Mouse (Mus musculus) hindbrain, embryonic 12.5 days (tissue): Measurements from ENCODE around the gene Timm10. TPM values are rescaled to one million over a fixed set of nuclear protein-coding genes. Genes with fewer than 3 reads are reported as not detected.

Experiments used
- ATAC-seq: fragments of 200-750 bp; cut with Nextera tagmentation; 2 replicates; pipeline ENCODE4 v1.8.0; 2017; ENCODE audit warnings: moderate TSS enrichment; ENCODE audit not compliant: low FRiP score
- H3K27ac ChIP-seq: fragments of 300-500 bp; sonication (generic); 2 replicates; pipeline ENCODE4 v1.5.1; 2016; ENCODE audit warnings: mild to moderate bottlenecking
- H3K27me3 ChIP-seq: fragments of 300-500 bp; sonication (generic); 2 replicates; pipeline ENCODE4 v1.6.1; 2016; ENCODE audit warnings: mild to moderate bottlenecking
- H3K36me3 ChIP-seq: fragments of 300-500 bp; sonication (generic); 2 replicates; pipeline ENCODE4 v1.6.1; 2016; ENCODE audit warnings: mild to moderate bottlenecking
- H3K4me1 ChIP-seq: fragments of 300-500 bp; sonication (generic); 2 replicates; pipeline ENCODE4 v1.6.1; 2016
- H3K4me2 ChIP-seq: fragments of 300-500 bp; sonication (generic); replicated peaks from 2 replicates; pipeline ENCODE4 v1.6.1; 2016; ENCODE audit warnings: mild to moderate bottlenecking
- H3K4me3 ChIP-seq: fragments of 300-500 bp; sonication (generic); 2 replicates; pipeline ENCODE4 v1.5.1; 2016; ENCODE audit warnings: mild to moderate bottlenecking
- H3K9ac ChIP-seq: fragments of 300-500 bp; sonication (generic); 2 replicates; pipeline ENCODE4 v1.6.1; 2016; ENCODE audit warnings: mild to moderate bottlenecking, moderate library complexity
- H3K9me3 ChIP-seq: fragments of 300-500 bp; sonication (generic); replicated peaks from 2 replicates; pipeline ENCODE4 v1.6.1; 2016; ENCODE audit warnings: mild to moderate bottlenecking
- WGBS: fragments of 180-500 bp; shearing (Covaris S2); methylation state at CpG from one replicate; pipeline ENCODE4 v1.1.7; 2016; 5-methylcytosine and 5-hydroxymethylcytosine counted together
- polyA plus RNA-seq: library from polyadenylated mRNA; unstranded; fragments of >200 nt; fragmentation: Nextera tagmentation; extraction: Ambion mirVana; gene quantifications from 2 replicates; pipeline ENCODE4 v1.2.1, GENCODE M21; 2016

Gene Timm10
- 35.0 and 35.8 TPM in 2 replicates for polyA plus RNA-seq

DNA sequence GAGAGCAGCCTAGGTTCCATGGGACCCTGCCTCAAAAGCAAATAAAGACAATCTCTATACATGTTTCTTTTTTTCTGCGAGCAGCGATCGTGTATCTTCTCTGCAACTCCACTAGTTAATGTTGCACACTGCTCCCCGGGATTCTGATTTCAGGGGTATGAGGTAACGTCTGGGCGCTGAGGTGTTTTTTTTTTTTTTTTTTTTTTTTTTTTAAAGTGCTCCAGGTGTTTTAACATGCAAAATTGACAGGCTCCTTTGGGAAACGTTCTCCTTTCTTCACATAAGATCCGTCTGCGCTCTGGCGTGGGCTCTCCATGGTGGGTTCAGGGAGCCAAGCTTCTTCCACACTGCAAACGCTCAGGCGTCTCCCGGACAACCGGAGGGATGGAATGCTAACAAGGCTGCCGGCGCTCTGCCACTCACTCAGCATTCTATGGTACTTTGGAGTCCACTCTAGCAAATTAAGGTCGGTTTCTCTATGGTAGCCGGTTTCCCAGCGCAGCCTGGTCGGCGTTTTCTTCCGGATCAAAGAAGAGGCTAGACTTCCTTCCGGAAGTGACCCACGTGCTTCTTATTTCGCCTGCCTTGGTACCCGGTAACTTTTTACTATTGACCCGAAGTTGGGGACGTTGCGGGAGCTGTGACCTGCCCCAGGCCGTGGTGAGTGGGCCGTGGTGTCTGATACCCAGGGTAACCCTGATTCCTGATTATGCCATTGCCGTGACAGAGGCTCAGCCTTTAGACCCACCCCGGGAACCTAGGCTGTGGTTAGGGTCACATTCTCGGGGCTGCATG is at the start of gene Timm10:
Gene Timm10, plus strand, starts transcription at position 510 of the 795 bp plus-strand sequence.
- peak; percentile 92 for ATAC-seq
- Histone ChIP-seq H3K27ac (peak within 1 kb of the TSS; percentile 48; the same call in 1 of the 2 replicates), H3K36me3 (peaks cover 11% of the 10 kb centered on the region; the same call in 1 of the 2 replicates), H3K4me2 (peak within 1 kb of the TSS; percentile 99), H3K9me3 (no peaks in the 10 kb centered on the region), H3K27me3 (no peaks in the 10 kb centered on the region), H3K4me3 (peak within 1 kb of the TSS; percentile 74), H3K9ac (peak within 1 kb of the TSS; percentile 80), H3K4me1 (peaks cover 10% of the 10 kb centered on the region)
- WGBS = under 1% methylated on average over 34 of the region's 34 CpGs

DNA sequence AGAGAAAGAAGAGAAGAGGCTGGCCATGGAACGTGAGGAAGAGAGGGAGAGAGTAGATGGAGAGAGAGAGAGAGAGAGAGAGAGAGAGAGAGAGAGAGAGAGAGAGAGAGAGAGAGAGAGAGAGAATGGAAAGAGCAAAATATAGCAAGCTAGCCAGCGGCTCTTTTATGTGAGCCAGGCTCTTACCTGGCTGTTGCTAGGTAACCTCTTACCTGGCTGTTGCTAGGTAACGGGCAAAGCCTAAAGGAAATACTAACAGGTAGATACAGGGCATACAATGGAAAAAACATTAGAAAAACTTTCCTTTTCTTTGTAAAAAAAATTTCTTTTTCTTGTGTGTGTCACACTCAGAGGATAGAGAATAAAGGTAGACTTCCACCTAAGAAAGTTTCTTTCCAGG is 49.1 kb upstream of the Timm10 start:
- Histone ChIP-seq H3K9ac (no peak overlapping the region), H3K4me1 (peaks cover 14% of the 10 kb centered on the region), H3K9me3 (no peaks in the 10 kb centered on the region), H3K27me3 (no peaks in the 10 kb centered on the region), H3K4me3 (no peak overlapping the region), H3K4me2 (no peak overlapping the region), H3K27ac (no peak overlapping the region), H3K36me3 (no peaks in the 10 kb centered on the region)
- no peak for ATAC-seq
- WGBS = 66% methylated on average over 3 of the region's 3 CpGs

DNA sequence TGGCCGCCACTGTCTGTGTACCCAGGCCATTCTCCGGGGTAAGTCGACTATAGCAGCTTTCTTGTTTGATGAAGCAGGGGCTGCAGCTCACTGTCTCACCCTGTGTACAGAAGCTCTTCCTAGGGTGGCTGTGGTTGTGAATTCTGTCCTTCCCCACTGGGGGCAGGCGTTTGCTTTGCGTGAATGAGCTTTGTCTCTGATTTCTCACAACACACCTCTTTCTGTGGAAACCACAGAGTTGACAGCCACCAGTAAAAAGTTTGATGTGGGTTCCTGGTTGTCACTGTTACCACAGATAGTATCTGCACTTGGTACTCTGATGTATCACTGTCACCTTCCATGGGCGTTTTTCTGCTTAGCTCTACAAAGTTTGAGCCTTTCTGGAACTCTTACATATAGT is 47.6 kb upstream of the Timm10 start:
- no peak overlapping the region for H3K4me3 ChIP-seq
- H3K4me2 ChIP-seq = no peak overlapping the region
- no peaks in the 10 kb centered on the region for H3K9me3 ChIP-seq
- H3K9ac ChIP-seq = no peak overlapping the region
- H3K27me3 ChIP-seq = no peaks in the 10 kb centered on the region
- peaks cover 7% of the 10 kb centered on the region for H3K4me1 ChIP-seq
- no peak overlapping the region for H3K27ac ChIP-seq
- WGBS = 59% methylated on average over 6 of the region's 6 CpGs
- no peaks in the 10 kb centered on the region for H3K36me3 ChIP-seq
- no peak for ATAC-seq

DNA sequence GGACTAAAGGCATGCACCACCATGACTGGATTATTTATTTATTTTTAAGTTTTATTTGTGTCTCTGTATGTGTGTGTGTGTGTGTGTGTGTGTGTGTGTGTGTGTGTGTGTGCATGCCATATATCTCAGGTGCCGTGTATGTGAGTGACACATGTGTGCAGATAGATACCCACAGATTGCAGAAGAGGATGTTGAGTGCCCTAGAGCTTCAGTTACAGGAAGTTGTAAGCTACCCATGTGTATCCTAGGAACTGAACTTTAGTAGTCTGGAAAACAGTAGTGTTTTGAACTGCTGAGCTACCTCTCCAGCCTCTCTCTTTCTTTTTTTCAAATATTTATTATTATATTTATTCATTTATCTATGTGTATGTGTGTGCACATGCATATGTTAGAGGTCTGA is 43.5 kb upstream of the Timm10 start:
- no peak overlapping the region for H3K4me2 ChIP-seq

DNA sequence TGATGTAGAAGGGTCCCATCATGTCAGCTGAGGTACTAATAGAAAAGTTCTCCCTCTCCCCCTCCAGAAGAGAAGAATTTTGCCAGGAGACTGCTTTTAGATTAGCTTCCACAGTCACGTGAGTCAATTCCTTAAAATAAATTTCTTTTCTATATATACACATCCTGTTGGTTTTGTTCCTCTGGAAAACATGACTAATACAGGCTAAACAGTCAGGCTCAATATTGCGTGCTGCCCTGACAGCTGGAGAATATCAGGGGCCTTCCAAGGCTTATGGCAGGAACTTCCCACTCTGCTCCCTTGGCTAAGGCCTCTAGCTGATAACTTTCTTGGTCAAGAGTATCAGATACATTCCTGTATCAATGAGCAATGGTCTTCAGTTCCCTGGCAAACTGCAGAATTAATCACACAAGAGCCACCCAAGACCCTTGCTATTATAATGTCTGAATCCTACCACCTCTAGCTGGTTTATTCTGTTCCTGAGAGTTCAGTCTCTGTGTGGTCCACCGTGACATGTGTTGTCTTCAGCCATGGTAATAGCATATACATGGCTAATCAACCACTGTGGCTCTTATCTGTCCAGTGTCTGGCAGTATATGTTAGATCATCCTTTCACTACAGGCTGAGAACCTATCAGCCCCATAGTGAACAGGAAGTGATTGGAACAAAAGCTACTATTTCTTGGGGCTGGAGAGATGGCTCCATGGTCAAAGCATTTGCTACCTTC is 42.8 kb upstream of the Timm10 start:
- Histone ChIP-seq H3K27me3 (no peaks in the 10 kb centered on the region), H3K9me3 (no peaks in the 10 kb centered on the region), H3K4me2 (no peak overlapping the region), H3K27ac (no peak overlapping the region), H3K36me3 (no peaks in the 10 kb centered on the region), H3K4me1 (no peaks in the 10 kb centered on the region), H3K9ac (no peak overlapping the region), H3K4me3 (no peak overlapping the region)
- WGBS = 88% methylated on average over 3 of the region's 3 CpGs
- no peak for ATAC-seq

More for the DNA sequence above, 43.5 kb upstream of the Timm10 start:
- no peaks in the 10 kb centered on the region for H3K9me3 ChIP-seq
- ATAC-seq = no peak
- H3K4me3 ChIP-seq = no peak overlapping the region
- no peak overlapping the region for H3K27ac ChIP-seq
- no peaks in the 10 kb centered on the region for H3K27me3 ChIP-seq
- no peak overlapping the region for H3K9ac ChIP-seq
- H3K36me3 ChIP-seq = no peaks in the 10 kb centered on the region
- 100% methylated on average over 1 of the region's 1 CpGs for WGBS
- H3K4me1 ChIP-seq = no peaks in the 10 kb centered on the region

DNA sequence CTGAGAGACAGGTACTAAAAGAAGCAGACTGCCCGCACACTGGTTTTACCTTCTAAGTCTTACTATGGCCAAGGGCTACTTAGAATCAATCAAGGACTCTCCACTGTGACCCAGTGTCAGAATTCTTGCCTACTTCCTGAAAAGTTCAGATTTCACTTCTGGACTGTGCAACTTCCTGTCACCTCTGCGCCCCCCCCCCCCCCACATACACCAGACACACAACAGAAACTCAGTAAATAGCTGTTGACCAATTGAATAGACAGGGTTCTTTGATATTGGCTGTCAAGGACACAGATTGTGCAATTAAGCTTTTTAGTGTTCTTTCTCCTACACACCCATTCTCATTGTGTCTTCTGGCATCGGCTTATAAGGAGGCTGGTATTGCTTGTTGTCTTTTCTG is 38.5 kb upstream of the Timm10 start:
- H3K27me3 ChIP-seq = no peaks in the 10 kb centered on the region; the same call in 1 of the 2 replicates
- no peak for ATAC-seq
- no peak overlapping the region for H3K4me2 ChIP-seq
- 83% methylated on average over 3 of the region's 3 CpGs for WGBS
- no peaks in the 10 kb centered on the region for H3K36me3 ChIP-seq
- H3K27ac ChIP-seq = no peak overlapping the region
- no peaks in the 10 kb centered on the region for H3K4me1 ChIP-seq
- H3K9me3 ChIP-seq = no peaks in the 10 kb centered on the region
- H3K9ac ChIP-seq = no peak overlapping the region
- H3K4me3 ChIP-seq = no peak overlapping the region

DNA sequence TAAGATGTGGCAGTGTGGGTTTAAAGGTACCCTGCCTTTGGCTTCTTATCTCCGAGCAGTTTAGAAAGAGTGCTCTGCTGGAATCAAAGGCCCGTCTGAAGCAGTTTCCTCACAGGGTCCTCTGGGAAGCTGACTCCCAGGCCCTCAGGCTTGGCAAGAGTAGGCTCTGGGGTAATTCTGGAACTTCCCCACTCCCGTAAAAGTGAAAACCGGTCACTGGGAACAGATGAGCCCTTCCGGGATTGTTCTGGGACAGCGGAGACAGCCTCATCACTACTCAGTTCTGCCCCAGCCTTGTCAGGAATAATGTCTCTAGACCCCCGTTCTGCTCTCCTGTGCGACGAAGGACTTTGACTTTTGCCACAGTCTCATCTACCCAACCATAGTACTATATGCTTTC is 36.4 kb upstream of the Timm10 start:
- no peak overlapping the region for H3K4me3 ChIP-seq
- WGBS = 56% methylated on average over 9 of the region's 9 CpGs
- no peak overlapping the region for H3K4me2 ChIP-seq
- ATAC-seq = no peak
- no peaks in the 10 kb centered on the region; the same call in 1 of the 2 replicates for H3K27me3 ChIP-seq
- H3K4me1 ChIP-seq = no peaks in the 10 kb centered on the region
- no peak overlapping the region for H3K9ac ChIP-seq
- H3K27ac ChIP-seq = no peak overlapping the region
- H3K9me3 ChIP-seq = peaks cover 5% of the 10 kb centered on the region; the same call in 1 of the 2 replicates
- no peaks in the 10 kb centered on the region for H3K36me3 ChIP-seq

DNA sequence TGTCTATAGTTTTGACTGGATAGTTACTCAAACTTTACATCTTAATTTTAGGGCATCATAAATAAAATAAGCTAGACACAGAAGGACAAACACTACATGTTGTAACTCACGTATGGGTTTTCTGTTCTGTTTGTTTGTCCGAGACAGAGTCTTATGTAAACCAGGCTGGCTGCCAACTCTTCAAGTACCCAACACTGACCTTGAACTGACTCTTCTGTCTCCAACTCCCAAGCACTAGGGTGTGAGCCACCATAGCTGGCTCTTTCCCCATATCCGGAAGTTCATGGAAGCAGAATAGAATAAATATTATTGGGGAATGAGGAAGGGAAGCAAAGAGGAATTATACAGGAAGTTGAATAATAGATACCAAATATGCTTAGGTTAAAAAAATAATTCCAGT is 34.3 kb upstream of the Timm10 start:
- Histone ChIP-seq H3K27ac (no peak overlapping the region), H3K4me3 (no peak overlapping the region), H3K9ac (no peak overlapping the region), H3K4me1 (no peaks in the 10 kb centered on the region), H3K36me3 (no peaks in the 10 kb centered on the region), H3K4me2 (no peak overlapping the region), H3K9me3 (peaks cover 5% of the 10 kb centered on the region), H3K27me3 (no peaks in the 10 kb centered on the region; the same call in 1 of the 2 replicates)
- ATAC-seq = no peak
- 87% methylated on average over 3 of the region's 3 CpGs for WGBS

DNA sequence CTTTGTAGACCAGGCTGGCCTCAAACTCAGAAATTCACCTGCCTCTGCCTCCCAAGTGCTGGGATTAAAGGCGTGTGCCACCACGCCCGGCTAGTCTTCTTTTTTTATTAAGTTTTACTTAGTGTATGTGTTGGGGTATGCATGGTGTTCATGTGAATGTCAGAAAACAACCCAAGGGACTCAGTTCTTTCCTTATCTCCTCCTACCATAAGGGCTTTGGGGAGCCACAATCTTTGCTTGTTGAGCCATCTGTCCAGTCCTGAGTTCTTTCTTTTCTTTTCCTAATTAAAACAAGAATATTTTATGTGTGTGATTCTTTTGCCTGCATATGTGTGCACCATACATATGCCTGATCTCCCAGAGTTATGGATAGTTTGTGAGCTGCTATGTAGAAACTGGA is 33.6 kb upstream of the Timm10 start:
- Histone ChIP-seq H3K9me3 (peaks cover 5% of the 10 kb centered on the region), H3K4me3 (no peak overlapping the region), H3K4me1 (no peaks in the 10 kb centered on the region), H3K27me3 (no peaks in the 10 kb centered on the region; the same call in 1 of the 2 replicates), H3K27ac (no peak overlapping the region), H3K4me2 (no peak overlapping the region), H3K9ac (no peak overlapping the region), H3K36me3 (no peaks in the 10 kb centered on the region)
- no peak for ATAC-seq
- 84% methylated on average over 3 of the region's 3 CpGs for WGBS

DNA sequence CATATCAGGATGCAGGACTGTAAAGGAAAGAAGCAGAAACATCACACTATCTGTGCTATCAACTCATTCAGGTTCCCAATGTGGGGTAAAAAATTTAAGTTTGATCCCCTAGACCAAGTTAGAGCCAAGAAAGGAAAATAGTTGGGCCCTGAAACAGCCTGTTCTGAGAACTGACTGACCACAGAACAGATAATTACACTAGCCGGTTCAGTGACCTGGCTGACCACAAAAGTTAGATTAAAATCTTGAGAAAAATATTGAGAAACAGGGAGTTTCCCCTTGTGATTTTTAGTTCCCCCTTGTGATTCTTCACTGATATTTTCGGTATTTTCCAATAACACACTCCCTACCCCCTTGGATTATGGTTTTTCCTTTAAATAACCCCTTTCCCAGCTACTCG is 32.9 kb upstream of the Timm10 start:
- Histone ChIP-seq H3K27me3 (no peaks in the 10 kb centered on the region; the same call in 1 of the 2 replicates), H3K9ac (no peak overlapping the region), H3K36me3 (no peaks in the 10 kb centered on the region), H3K4me3 (no peak overlapping the region), H3K27ac (no peak overlapping the region), H3K4me2 (no peak overlapping the region), H3K9me3 (peaks cover 5% of the 10 kb centered on the region), H3K4me1 (no peaks in the 10 kb centered on the region)
- no peak for ATAC-seq
- WGBS = 86% methylated on average over 3 of the region's 3 CpGs

DNA sequence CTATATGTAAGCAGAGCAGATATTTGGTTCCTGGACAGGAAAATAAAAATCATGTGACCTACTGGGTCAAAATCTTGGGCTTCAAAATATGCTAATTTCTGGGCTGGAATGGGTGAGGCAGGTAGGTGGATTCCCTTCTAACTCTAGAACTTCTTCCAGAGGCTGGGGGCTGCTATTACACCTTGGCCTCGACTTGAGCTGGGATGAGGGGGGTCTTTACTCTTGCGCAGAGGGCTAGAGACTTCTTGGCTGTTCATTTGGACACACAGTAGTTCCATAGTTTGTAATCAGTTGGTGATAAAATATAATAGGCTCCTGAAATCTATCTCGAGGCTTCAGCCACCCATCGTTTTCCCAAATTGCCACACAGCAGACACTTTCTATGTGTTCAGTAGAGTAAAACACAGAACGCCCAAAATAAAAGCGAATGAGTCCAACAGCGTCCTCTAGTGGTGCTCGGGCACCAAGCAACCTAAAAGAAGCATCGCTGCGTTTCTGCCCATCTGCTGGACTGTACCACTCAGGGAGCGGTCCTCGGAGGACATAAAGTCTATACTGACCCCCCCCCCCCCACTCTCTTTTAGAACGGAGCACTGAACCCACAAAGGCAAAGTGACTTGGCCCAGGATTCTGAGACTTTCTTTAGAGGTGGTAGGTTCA is 28.8 kb upstream of the Timm10 start:
- 10% methylated on average over 13 of the region's 13 CpGs for WGBS

DNA sequence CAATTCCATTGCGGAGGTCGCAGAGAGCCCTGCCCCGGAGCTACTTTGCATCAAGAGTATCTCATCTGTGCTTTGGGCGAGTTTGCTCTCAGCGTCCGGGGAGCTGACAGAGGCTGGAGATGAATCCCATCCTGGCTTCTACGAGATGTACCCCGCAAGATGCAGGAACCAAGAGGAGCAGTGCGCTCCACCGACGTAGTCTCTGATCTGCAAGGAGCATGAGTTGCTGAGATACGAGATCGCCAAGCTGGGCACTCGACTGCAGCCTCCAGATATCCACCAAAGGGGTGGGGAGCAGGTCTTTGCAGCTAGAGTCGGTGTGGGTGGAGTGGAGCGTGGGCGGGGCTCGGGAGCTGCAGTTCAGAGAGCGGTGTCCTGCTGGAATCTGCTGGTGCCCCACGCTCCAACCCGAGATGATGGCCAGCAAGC is 28.3 kb upstream of the Timm10 start, which contains the start of gene Ube2l6:
Gene Ube2l6, plus strand, starts transcription at position 336 of the 429 bp plus-strand sequence.
- peak; percentile 83 for ATAC-seq
- peak within 1 kb of the TSS; percentile 72 for H3K9ac ChIP-seq
- peak within 1 kb of the TSS; percentile 62; the same call in 1 of the 2 replicates for H3K27ac ChIP-seq
- peak within 1 kb of the TSS; percentile 56 for H3K4me3 ChIP-seq
- no peaks in the 10 kb centered on the region for H3K27me3 ChIP-seq
- peaks cover 5% of the 10 kb centered on the region for H3K9me3 ChIP-seq
- peak within 1 kb of the TSS; percentile 99 for H3K4me2 ChIP-seq
- no peaks in the 10 kb centered on the region for H3K36me3 ChIP-seq
- H3K4me1 ChIP-seq = no peaks in the 10 kb centered on the region
- 2% methylated on average over 21 of the region's 21 CpGs for WGBS

More for the DNA sequence above, 28.8 kb upstream of the Timm10 start:
- Histone ChIP-seq H3K36me3 (no peaks in the 10 kb centered on the region), H3K9me3 (peaks cover 5% of the 10 kb centered on the region), H3K4me3 (peak overlapping the region; percentile 56), H3K9ac (peak overlapping the region; percentile 72), H3K4me2 (peak overlapping the region; percentile 99), H3K4me1 (no peaks in the 10 kb centered on the region), H3K27ac (0 out of 2 replicates have a peak overlapping the region, but pooled peaks have one; percentile 62), H3K27me3 (no peaks in the 10 kb centered on the region)
- peak; percentile 68 for ATAC-seq
